Mouse (Mus musculus): Measurements from ENCODE around the gene Sympk. TPM values are rescaled to one million over a fixed set of nuclear protein-coding genes. Genes with fewer than 3 reads are reported as not detected.
A peak's percentile ranks its signal among the peaks of the same experiment; 100 is the strongest.
"Not testable (repeated sequence)": the region's sequence is repeated elsewhere in the genome, so short reads cannot be mapped to it uniquely, and the experiment has no call there.

Gene Sympk
- polyA plus RNA-seq, 1 experiment from 2014 or later, result 30.4 TPM

DNA sequence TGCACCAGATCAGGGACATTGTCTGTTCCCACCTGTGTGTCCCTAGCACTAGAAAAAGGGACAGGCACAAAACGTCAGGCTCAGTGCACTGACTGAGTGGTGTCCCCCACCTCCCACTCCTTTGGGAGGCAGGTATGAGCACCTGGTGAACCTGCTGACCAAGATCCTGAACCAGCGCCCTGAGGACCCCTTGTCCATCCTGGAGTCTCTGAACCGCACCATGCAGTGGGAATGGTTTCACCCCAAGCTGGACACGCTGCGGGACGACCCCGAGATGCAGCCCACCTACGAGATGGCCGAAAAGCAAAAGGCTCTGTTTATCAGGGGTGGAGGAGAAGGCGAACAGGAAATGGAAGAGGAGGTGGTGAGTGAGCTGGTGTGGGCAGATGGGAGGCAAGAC, 33.2 kb downstream of the Sympk start:
- no peak for ATAC-seq (ENCODE audit: low read depth)
- no peaks in the 10 kb centered on the region for H3K27me3 ChIP-seq
- H3K27ac ChIP-seq (replicated peaks), result no peak overlapping the region
- peaks cover 2% of the 10 kb centered on the region for H3K36me3 ChIP-seq
- 89% methylated on average over 10 of the region's 10 CpGs for WGBS
- no peak overlapping the region for H3K4me3 ChIP-seq
- H3K4me1 ChIP-seq (replicated peaks), result peaks cover 11% of the 10 kb centered on the region
- no peak overlapping the region for H3K4me2 ChIP-seq
- no peaks in the 10 kb centered on the region for H3K9me3 ChIP-seq
- H3K9ac ChIP-seq, result no peak overlapping the region

DNA sequence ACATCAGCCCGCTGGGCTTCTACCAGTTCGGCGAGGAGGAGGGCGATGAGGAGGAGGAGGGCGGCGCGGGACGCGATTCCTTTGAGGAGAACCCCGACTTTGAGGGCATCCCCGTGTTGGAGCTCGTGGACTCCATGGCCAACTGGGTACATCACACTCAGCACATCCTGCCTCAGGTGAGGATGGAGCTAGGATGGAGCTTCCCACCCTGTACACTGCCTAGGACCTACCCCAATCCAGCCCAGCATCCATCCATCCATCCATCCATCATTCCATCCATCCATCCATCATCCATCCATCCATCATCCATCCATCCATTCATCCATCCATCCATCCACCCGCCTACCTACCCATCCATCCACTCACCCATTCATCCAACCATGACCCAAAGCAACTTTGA, 41.7 kb downstream of the Sympk start:
- no peak for ATAC-seq (ENCODE audit: low read depth)
- Histone ChIP-seq H3K4me3 (peak overlapping the region; percentile 4; the same call in 1 of the 2 replicates), H3K27me3 (peaks cover 35% of the 10 kb centered on the region), H3K36me3 (no peaks in the 10 kb centered on the region), H3K9ac (no peak overlapping the region), H3K27ac (replicated peaks) (no peak overlapping the region), H3K4me2 (peak overlapping the region; percentile 16; the same call in 1 of the 2 replicates), H3K4me1 (replicated peaks) (no peaks in the 10 kb centered on the region), H3K9me3 (no peaks in the 10 kb centered on the region)
- WGBS, result 57% methylated on average over 13 of the region's 13 CpGs

DNA sequence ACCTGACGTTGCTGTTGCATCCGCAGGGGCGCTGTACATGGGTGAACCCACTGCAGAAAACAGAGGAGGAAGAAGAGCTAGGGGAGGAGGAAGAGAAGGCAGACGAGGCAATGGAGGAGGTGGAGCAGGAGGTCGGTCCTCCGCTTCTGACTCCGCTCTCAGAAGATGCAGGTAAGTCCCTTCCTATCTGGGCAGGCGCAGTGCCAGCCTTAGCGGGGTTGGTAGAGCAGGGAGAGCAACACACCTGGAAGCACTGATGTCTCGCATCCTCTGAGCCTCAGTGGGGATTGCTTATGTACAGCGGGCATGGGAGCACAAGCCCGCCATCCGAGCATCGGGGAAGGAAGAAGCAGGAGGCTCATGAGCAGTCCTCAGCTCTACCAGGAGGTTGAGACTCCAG, 42.9 kb downstream of the Sympk start:
- no peaks in the 10 kb centered on the region for H3K36me3 ChIP-seq
- 46% methylated on average over 14 of the region's 14 CpGs for WGBS

DNA sequence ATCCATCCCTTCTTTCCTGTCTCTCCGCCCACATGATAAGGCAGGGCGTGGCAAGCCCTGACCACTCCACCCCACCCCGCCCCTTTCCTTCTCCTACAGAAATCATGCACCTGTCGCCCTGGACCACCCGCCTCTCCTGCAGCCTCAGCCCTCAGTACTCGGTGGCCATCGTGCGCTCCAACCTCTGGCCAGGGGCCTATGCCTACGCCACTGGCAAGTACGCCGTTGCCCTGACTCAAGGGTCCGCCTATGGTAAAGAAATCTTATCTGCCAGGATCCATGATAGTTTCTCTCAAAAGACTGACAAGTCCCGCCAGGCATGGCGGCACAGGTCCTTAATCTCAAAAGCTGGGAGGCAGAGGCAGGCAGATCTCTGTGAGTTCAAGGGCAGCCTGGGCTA, 43.8 kb downstream of the Sympk start:
- H3K4me2 ChIP-seq, result no peak overlapping the region
- peaks cover 35% of the 10 kb centered on the region for H3K27me3 ChIP-seq
- no peaks in the 10 kb centered on the region for H3K4me1 ChIP-seq (replicated peaks)
- H3K9ac ChIP-seq, result no peak overlapping the region
- 70% methylated on average over 14 of the region's 14 CpGs for WGBS
- H3K27ac ChIP-seq (replicated peaks), result no peak overlapping the region
- no peak overlapping the region for H3K4me3 ChIP-seq
- ATAC-seq (ENCODE audit: low read depth), result no peak
- H3K36me3 ChIP-seq, result no peaks in the 10 kb centered on the region
- H3K9me3 ChIP-seq, result no peaks in the 10 kb centered on the region

More for the DNA sequence above, 42.9 kb downstream of the Sympk start:
- Histone ChIP-seq H3K4me3 (no peak overlapping the region), H3K27ac (replicated peaks) (no peak overlapping the region), H3K27me3 (peaks cover 35% of the 10 kb centered on the region), H3K4me2 (no peak overlapping the region), H3K9me3 (no peaks in the 10 kb centered on the region), H3K9ac (no peak overlapping the region), H3K4me1 (replicated peaks) (no peaks in the 10 kb centered on the region)
- ATAC-seq (ENCODE audit: low read depth), result no peak

DNA sequence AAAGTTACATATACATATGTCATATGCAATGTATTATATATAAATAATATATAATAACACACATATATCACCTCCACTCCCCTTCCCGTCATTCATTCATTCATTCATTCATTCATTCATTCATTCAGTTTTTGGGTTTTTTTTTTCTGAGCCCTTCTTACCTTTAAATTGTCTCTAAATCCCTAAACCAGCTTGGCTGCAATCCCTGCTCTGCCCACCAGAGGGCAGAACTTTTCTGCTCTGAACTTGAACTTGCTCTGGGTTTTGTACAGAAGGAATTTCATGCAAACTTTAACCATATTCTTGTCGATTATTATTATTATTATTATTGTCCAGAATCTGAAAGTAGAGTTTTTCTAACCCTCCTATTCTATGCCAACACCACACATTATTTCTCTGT, 44.5 kb downstream of the Sympk start:
- no peak overlapping the region for H3K4me3 ChIP-seq
- no peaks in the 10 kb centered on the region for H3K9me3 ChIP-seq
- H3K27me3 ChIP-seq, result peaks cover 35% of the 10 kb centered on the region
- no peak for ATAC-seq (ENCODE audit: low read depth)
- H3K4me1 ChIP-seq (replicated peaks), result no peaks in the 10 kb centered on the region
- H3K9ac ChIP-seq, result no peak overlapping the region
- H3K36me3 ChIP-seq, result no peaks in the 10 kb centered on the region
- H3K4me2 ChIP-seq, result no peak overlapping the region
- 3% methylated on average over 2 of the region's 2 CpGs for WGBS
- H3K27ac ChIP-seq (replicated peaks), result no peak overlapping the region

DNA sequence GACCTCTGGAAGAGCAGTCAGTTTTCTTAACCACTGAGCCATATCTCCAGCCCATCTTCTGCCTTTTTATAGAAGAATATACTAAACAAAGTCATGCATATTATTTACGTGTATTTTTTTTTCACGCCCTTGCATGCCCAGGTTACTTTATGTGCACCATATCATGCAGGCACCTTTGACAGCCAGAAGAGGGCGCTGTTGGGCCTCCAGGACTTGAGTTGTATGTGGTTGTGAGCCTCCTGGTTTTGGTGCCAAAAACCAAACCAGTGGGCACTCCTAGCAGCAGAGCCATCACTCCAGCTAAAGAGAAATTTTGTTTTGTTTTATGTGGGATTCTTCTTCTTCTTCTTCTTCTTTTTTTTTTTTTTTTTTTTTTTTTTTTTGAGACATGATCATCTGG, 45.3 kb downstream of the Sympk start:
- H3K27me3 ChIP-seq, result peaks cover 30% of the 10 kb centered on the region
- no peak overlapping the region for H3K27ac ChIP-seq (replicated peaks)
- H3K9ac ChIP-seq, result no peak overlapping the region
- H3K9me3 ChIP-seq, result no peaks in the 10 kb centered on the region
- WGBS, result 51% methylated on average over 3 of the region's 3 CpGs
- H3K4me1 ChIP-seq (replicated peaks), result no peaks in the 10 kb centered on the region
- no peaks in the 10 kb centered on the region for H3K36me3 ChIP-seq
- no peak overlapping the region for H3K4me3 ChIP-seq
- no peak for ATAC-seq (ENCODE audit: low read depth)
- no peak overlapping the region for H3K4me2 ChIP-seq

DNA sequence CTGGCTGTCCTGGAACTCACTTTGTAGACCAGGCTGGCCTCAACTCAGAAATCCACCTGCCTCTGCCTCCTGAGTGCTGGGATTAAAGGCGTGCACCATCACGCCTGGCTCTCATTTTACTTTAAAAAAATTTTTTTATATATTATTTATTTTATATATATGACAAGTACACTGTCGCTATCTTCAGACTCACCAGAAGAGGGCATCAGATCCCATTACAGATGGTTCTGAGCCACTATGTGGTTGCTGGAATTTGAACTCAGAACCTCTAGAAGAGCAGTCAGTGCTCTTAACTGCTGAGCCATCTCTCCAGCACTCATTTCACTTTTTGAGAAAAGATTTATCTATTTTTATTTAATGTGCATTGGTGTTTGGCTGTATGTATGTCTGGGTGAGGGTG, 46.8 kb downstream of the Sympk start:
- ATAC-seq (ENCODE audit: low read depth); H3K27ac ChIP-seq (replicated peaks); H3K4me1 ChIP-seq (replicated peaks); H3K4me3 ChIP-seq; H3K4me2 ChIP-seq; H3K9ac ChIP-seq; H3K9me3 ChIP-seq; H3K36me3 ChIP-seq: not testable (repeated sequence)
- peaks cover 14% of the 10 kb centered on the region for H3K27me3 ChIP-seq
- WGBS, result 59% methylated on average over 3 of the region's 3 CpGs

DNA sequence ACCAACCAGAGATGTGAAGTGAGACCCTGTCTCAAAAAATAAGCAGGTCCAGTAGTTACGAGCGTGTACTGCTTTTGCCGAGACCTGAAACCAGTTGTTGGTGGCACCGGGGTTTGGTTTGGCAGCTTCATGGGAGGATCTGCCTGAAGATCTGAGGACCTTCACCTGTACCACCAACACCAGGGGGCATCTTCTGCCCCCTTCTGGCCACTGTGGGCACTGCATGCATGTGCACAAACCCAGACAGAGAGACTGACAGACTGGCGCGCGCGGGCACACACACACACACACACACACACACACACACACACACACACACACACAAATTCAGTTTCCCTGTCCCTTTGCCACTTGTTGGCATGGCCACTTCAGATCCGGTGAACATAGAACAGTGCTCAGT, 49.3 kb downstream of the Sympk start:
- Histone ChIP-seq H3K27ac (replicated peaks) (no peak overlapping the region), H3K9ac (no peak overlapping the region), H3K27me3 (no peaks in the 10 kb centered on the region), H3K4me1 (replicated peaks) (peaks cover 25% of the 10 kb centered on the region), H3K9me3 (no peaks in the 10 kb centered on the region), H3K36me3 (peaks cover 7% of the 10 kb centered on the region), H3K4me3 (no peak overlapping the region), H3K4me2 (no peak overlapping the region)
- ATAC-seq (ENCODE audit: low read depth), result no peak
- 83% methylated on average over 9 of the region's 9 CpGs for WGBS

DNA sequence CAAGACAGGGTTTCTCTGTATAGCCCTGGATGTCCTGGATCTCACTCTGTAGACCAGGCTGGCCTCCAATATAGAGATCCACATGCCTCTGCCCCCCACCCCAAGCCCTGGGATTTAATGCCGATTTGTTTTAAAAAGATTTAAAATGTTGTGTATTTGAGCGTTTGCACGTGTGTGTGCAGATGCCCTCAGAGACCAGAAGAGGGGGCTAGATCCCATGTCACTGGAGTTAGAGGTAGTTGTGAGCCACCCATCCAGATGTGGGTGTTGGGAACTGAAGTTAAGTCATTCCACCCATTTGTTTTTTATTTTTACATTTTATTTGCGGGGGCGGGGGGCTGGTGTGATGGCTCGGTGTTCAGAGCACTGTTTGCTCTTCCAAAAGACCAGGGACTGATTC, 50.3 kb downstream of the Sympk start:
- no peak overlapping the region for H3K27ac ChIP-seq (replicated peaks)
- WGBS, result 93% methylated on average over 6 of the region's 6 CpGs
- ATAC-seq (ENCODE audit: low read depth), result no peak

DNA sequence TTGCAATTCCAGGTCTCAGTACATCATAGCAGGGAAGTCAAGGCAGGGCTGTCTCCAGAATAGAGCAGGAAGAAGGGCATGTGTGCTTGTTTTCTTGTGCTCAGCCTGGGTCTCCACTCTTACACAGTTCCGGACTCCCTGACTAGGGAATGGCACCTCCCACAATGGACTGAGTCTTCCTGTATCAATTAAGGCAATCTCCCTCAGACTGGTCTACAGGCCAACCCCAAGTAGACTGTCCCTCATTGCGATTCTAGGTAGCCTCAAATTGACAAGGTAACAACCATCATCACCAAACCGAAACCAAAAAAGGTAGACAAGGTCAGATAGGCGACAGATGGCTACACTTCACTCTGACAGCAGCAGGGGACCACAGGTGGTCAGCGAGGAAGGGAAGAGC, 51.1 kb downstream of the Sympk start:
- Histone ChIP-seq H3K9ac (peak overlapping the region; percentile 59), H3K4me2 (peak overlapping the region; percentile 64), H3K9me3 (no peaks in the 10 kb centered on the region), H3K36me3 (peaks cover 24% of the 10 kb centered on the region), H3K4me1 (replicated peaks) (peaks cover 28% of the 10 kb centered on the region), H3K4me3 (peak overlapping the region; percentile 95), H3K27ac (replicated peaks) (peak overlapping the region; percentile 34; the same call in 1 of the 2 replicates), H3K27me3 (no peaks in the 10 kb centered on the region)
- peak; percentile 3 for ATAC-seq (ENCODE audit: low read depth)
- 59% methylated on average over 5 of the region's 5 CpGs for WGBS

More for the DNA sequence above, 50.3 kb downstream of the Sympk start:
- Histone ChIP-seq H3K9me3 (no peaks in the 10 kb centered on the region), H3K4me1 (replicated peaks) (peaks cover 28% of the 10 kb centered on the region), H3K4me3 (no peak overlapping the region), H3K9ac (no peak overlapping the region), H3K36me3 (peaks cover 17% of the 10 kb centered on the region), H3K4me2 (no peak overlapping the region), H3K27me3 (no peaks in the 10 kb centered on the region)

DNA sequence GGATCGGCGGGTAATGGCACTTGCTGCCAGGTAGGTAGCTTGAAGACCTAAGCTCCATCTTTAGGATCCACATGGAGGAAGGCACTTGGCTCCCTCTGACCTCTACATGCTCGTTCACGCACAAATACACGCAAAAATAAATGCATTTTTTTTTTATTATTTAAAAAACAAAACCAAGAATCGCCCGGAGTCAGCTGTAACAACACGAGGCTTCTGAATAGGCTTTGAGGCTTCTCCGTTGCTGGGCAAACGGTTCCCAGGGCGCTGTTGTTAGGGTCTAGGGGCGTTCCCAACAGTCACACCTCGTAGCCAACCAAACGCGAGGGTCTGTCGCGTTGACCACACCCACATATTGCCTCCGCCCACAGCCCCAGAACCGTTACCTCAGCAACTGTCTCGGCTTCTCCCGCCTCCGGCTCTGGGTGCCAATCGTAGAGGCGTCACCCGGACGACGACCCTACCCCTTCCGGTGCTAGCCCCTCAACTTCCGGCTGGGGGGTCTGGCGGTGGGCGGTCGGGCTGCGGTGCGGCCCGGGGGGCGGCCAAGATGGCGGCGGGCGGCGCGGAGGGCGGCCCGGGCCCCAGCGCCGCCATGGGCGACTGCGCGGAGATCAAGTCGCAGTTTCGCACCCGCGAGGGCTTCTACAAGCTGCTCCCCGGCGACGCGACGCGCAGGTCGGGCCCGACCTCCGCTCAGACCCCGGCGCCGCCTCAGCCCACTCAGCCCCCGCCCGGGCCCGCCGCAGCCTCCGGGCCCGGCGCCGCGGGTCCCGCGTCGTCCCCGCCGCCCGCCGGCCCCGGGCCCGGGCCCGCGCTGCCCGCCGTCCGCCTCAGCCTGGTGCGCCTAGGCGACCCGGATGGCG, 51.8 kb downstream of the Sympk start, which contains the start of gene Dmwd:
Gene Dmwd (plus strand): TSS at position 505 of the 863 bp plus-strand sequence.
- Histone ChIP-seq H3K27me3 (no peaks in the 10 kb centered on the region), H3K4me2 (peak within 1 kb of the TSS; percentile 79), H3K27ac (replicated peaks) (peak within 1 kb of the TSS; percentile 86), H3K36me3 (peaks cover 31% of the 10 kb centered on the region), H3K9me3 (no peaks in the 10 kb centered on the region), H3K9ac (peak within 1 kb of the TSS; percentile 98), H3K4me3 (peak within 1 kb of the TSS; percentile 95), H3K4me1 (replicated peaks) (peaks cover 28% of the 10 kb centered on the region)
- ATAC-seq (ENCODE audit: low read depth), result peak; percentile 98
- WGBS, result under 1% methylated on average over 90 of the region's 91 CpGs

DNA sequence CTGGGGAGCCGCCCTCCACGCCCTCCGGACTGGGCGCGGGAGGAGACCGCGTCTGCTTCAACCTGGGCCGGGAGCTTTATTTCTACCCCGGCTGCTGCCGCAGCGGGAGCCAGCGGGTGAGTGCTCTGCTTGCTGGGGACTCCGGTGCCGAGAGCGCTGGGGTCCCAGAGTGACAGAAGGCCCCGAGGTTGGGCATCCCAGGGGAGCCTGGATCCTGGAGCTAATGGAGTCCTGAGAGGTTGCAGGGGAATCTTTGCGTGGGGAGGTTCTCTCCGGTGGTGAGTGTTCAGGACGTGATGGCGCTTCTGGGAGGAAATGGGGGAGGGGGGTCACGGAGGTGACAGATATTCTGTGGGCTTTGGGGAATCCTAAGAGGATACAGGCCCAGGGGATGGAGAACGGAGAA, 52.4 kb downstream of the Sympk start:
- Histone ChIP-seq H3K4me1 (replicated peaks) (peaks cover 28% of the 10 kb centered on the region), H3K4me2 (peak overlapping the region; percentile 79), H3K9ac (peak overlapping the region; percentile 98), H3K27me3 (no peaks in the 10 kb centered on the region), H3K27ac (replicated peaks) (peak overlapping the region; percentile 86), H3K4me3 (peak overlapping the region; percentile 95), H3K36me3 (peaks cover 38% of the 10 kb centered on the region), H3K9me3 (no peaks in the 10 kb centered on the region)
- 1% methylated on average over 22 of the region's 22 CpGs for WGBS
- peak; percentile 4; the same call in 1 of the 2 replicates for ATAC-seq (ENCODE audit: low read depth)

Measured in neural tube, embryonic 13.5 days (tissue).